Mouse (Mus musculus) inflammation-experienced regulatory T-cells, adult 6 months (primary cell): ENCODE measurements around the gene Zdhhc4. TPM values are rescaled to one million over a fixed set of nuclear protein-coding genes. Genes with fewer than 3 reads are reported as not detected.

Source experiments
- ATAC-seq: one replicate; pipeline ENCODE4 v1.8.0; 2017
- polyA plus RNA-seq, 3 experiments: library from polyadenylated mRNA; unstranded; fragments of 100-300 nt; shearing (Covaris generic); gene quantifications; one replicate each; pipeline ENCODE4 v1.2.1; 2017

Gene Zdhhc4
- polyA plus RNA-seq, 3 experiments from 2014 or later: 52.1 to 67.4 (median 67.2) TPM

- no peak for ATAC-seq
These were observed 11.8 kb downstream of the Zdhhc4 start for GRCm38 (mm10) chr5:143317288-143317610.

GRCm38 (mm10) chr5:143316605-143317287 is 12.3 kb downstream of the Zdhhc4 start:
- no peak for ATAC-seq

DNA sequence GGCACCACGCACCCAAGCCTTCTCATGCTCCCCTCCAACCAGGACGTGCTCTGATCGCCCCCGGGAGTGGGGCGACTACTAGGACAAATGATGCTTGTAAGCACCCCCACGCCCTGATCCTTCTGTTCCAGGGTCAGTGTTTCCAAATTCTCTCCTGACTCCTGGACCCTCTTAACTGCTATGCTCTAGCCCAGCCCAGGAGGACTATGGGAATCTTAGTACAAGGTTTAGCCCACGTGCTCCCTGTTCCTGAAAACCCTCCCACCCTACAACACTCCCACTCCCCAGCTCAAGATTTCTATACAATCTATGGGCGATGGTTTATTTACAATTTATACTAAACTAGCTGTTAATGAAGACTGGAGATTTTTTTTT is 13.6 kb downstream of the Zdhhc4 start:
- peak; percentile 3 for ATAC-seq

DNA sequence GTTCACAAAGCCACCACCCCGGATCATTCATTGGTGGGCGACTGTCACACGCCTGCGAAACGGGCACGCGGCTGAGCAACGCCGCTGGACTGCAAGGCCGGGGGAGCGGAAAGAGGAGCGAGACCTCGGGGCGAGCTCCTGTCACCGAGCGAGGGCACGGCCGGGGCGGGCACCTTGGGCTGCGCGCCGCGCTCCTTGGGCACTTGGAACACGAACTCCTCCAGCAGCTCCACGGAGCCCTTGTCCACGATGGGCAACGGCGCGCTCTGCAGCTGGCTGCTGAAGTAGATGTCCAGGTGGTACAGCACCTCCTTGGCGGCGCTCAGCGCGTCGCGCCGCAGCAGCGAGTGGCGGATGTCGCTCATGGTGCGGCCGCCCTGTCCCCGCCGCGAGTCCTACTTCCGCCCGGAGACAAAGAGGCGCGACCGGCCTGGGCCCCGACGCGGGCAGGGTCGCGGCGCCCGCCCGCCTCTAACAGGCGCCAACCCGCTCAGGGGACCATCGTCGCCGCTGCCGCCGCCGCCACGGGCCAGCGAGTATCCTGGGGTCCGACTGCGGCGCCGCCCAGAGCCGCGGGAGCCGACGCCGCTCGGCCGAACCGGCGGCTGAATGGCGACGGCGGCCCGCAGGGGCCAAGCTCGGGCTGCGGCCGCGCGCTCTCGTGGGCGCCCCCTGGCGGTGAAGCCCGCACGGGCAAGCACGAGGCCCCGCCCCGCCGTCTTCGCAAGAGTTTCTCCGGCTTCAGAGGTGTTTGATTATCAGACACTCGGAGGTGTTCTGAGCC is 14.1 kb downstream of the Zdhhc4 start, which contains the start of gene E130309D02Rik:
E130309D02Rik (minus strand) TSS at position 631 of the 784 bp plus-strand sequence.
- ATAC-seq: peak; percentile 88

DNA sequence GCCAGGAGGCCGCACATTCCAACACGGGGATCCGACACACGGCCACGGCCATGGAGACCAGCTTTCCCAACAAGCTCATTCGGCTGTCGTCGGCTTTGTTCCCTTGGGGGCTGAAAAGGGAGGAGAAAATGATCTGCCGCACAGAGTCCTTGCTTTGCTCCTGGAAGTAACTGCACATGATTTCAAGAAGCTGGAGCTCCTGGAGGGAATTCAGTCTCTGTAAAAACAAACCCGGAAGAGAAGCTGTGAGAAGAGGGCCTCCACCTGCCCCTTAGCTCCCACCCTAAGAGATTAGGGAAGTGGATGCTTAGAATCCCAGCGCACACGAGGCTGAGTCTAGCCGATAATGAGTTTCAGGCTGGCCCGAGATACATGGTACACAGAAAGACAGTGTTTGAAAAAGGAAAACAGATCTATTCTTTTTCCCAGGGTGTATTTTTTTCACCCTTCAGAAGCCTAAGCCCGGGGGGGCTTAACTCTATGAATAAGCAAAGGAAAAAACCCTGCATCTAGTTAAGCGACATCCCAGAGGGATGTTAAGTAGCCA is 14.8 kb downstream of the Zdhhc4 start:
- no peak for ATAC-seq

- ATAC-seq: no peak
These were observed 17.2 kb downstream of the Zdhhc4 start for GRCm38 (mm10) chr5:143311886-143312285.

- ATAC-seq: no peak
These were observed 19.1 kb downstream of the Zdhhc4 start for GRCm38 (mm10) chr5:143309916-143310315.

- no peak for ATAC-seq
These were observed 20.2 kb downstream of the Zdhhc4 start for GRCm38 (mm10) chr5:143308825-143309224.

GRCm38 (mm10) chr5:143304251-143304650 is 24.8 kb downstream of the Zdhhc4 start:
- ATAC-seq: no peak

- ATAC-seq: no peak
These were observed 27.8 kb downstream of the Zdhhc4 start for GRCm38 (mm10) chr5:143301296-143301695.

GRCm38 (mm10) chr5:143299686-143300085 is 29.4 kb downstream of the Zdhhc4 start:
- ATAC-seq: no peak

GRCm38 (mm10) chr5:143298391-143298790 is 30.7 kb downstream of the Zdhhc4 start:
- ATAC-seq: no peak

DNA sequence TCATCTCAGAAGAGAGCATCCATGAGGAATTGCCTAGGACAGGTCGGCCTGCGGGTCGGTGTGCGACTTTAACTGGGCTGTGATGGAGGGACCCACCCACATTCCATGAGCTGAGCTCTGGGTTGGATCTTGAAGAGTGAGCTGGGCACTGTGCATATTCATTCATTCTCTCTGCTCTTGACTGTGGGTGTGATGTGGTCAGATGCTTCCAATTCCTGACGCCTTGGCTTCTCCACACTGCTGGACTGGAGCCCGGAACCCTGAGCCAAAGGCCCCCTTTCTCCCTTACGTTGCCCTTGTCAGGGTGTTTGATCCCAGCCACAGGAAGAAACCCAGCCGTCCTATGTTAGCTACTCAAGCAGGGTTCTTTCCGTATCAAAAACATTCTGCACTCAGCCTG is 31.1 kb downstream of the Zdhhc4 start:
- no peak for ATAC-seq

- no peak for ATAC-seq
These were observed 33.7 kb downstream of the Zdhhc4 start for GRCm38 (mm10) chr5:143295330-143295729.

GRCm38 (mm10) chr5:143294862-143295261 is 34.2 kb downstream of the Zdhhc4 start:
- no peak for ATAC-seq

DNA sequence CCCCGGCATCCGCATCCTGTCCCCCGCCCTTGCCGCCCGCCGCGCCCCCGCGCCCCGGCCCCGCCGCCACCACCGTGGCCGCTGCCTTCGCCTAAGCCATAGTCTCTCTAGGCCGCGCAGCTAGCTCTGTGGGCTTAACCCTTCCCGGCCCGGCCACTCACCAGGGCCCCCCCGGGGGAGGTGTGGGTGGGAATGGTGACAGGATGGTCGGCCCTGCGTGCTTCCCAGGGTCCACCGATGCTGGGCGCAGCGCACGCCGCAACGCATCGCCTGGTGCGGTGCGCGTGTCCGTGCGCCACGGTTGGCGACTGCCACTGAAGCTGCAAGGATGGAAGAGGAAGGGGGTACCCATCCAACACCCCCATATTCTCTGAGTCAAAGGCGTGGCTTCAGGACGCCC is 35.7 kb downstream of the Zdhhc4 start, which contains the start of gene Zfp853:
Zfp853 (minus strand) TSS at position 220 of the 400 bp plus-strand sequence.
- ATAC-seq: no peak

GRCm38 (mm10) chr5:143292879-143293278 is 36.2 kb downstream of the Zdhhc4 start:
- ATAC-seq: no peak

DNA sequence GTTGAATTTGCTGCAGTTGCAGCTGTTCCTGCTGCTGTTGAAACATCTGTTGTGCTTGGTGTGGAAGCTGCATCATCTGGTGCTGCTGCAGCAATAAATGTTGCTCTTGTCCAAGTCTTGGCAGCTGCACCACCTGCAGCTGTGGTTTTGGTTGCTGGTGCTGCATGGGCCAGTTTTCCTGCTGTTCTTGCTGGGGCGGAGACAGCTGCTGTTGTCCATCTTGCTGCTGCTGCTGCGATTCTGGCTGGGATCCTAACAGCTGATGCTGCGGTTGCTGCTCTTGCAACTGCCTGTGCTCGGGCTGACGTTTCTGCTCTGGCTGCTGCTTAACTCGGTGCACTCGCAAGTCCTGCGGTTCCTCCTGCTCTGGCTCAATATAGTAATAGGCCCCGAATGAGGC is 39.8 kb downstream of the Zdhhc4 start:
- no peak for ATAC-seq

GRCm38 (mm10) chr5:143288378-143288911 is 40.6 kb downstream of the Zdhhc4 start:
- ATAC-seq: no peak

- peak; percentile 50 for ATAC-seq
These were observed 41.2 kb downstream of the Zdhhc4 start for GRCm38 (mm10) chr5:143287774-143288328.

- no peak for ATAC-seq
These were observed 44.3 kb downstream of the Zdhhc4 start for GRCm38 (mm10) chr5:143284762-143285161.

GRCm38 (mm10) chr5:143279247-143279646 is 49.8 kb downstream of the Zdhhc4 start:
- ATAC-seq: no peak

DNA sequence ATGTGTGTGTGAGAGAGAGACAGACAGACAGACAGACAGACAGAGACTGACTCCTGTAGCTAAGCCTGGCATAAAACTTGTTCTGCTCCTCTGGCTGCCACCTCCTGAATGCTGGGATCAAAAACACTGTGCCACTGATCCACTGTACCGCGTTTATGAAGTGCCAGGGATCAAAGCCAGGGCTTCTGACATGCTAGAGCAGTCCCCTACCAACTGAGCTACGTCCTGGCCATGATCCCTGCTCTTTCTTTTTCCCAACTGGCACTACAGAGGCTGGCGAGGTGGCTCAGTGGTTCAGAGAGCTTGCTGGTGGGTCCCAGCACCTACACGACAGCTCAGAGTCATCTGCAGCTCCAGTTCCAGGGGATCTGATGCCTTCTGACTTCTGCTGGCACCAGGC is 53.3 kb downstream of the Zdhhc4 start:
- ATAC-seq: no peak
